Mouse (Mus musculus) embryo, embryonic 11 days (tissue): ENCODE measurements around the gene Bad.
"Not testable (repeated sequence)": the region's sequence is repeated elsewhere in the genome, so short reads cannot be mapped to it uniquely, and the experiment has no call there.

Experiments used
- DNase-seq: peaks from one replicate; pipeline ENCODE4 v3.0.0-alpha.2; 2015

Gene Bad

GRCm38 (mm10) chr19:6987061-6987903, 45.6 kb downstream of the Bad start, which contains the start of gene Vegfb:
TSS of gene Vegfb (minus strand) at chr19:6987651.
- peak; percentile 79 for DNase-seq

DNA sequence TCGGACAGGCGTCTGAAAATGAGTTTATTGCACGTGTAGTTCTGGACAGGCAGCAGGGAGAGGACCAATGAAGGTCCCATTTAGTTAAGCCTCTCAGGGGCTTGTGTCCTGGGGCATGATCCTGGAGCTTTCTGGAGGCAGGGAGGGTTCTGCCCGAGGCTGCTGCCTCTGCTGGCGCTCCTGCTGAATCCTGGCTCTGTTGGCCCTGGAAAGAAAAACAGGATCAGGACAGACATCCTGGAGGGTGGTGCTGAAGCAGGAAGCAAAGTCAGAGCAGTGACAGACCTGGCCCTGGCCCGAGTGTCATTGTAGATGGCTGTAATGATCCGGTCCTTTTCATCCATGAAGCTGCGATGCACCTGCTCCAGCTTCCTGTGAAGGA, 46.2 kb downstream of the Bad start:
- DNase-seq: no peak

DNA sequence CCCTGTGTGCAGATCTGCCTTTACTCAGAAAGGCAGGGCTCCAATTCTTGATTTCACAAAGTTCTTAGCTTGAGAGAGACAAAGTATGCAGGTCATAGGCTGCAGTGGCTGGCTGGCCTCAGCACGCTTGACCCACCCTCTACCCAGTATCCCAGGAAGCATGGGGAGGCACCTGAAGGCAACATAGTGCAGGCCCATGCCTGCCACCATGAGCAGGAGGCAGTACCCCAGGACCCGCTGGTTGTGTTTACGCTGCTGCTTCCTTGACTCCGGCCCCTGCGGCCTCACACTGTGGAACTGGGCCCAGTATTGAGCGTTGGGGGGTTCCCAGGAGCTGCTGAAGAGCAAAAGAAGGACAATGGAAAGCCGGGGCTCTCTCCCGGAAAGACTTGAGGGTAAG, 47.6 kb downstream of the Bad start:
- DNase-seq: no peak

DNA sequence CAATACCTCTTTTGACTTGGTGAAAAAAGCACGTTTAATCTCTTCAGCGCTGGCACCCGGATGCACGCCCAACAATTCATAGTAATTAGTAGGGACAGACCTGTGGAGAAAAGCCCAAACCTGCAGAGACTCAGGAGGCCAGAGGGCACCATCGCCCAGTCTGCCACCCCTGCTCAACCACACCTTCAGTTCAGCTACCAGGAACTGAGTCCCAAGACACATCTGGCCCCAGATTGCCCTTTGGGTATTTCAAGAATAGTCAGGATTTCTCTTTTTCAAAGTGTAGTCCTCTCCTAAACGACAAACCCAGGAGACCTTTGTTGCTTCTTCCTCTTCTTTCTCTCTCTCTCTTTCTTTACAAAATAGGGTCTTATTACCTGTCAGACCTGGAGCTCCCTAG, 49.1 kb downstream of the Bad start:
- DNase-seq: no peak

- not testable (repeated sequence) for DNase-seq
Observed at GRCm38 (mm10) chr19:6991166-6991565, 49.5 kb downstream of the Bad start.

DNA sequence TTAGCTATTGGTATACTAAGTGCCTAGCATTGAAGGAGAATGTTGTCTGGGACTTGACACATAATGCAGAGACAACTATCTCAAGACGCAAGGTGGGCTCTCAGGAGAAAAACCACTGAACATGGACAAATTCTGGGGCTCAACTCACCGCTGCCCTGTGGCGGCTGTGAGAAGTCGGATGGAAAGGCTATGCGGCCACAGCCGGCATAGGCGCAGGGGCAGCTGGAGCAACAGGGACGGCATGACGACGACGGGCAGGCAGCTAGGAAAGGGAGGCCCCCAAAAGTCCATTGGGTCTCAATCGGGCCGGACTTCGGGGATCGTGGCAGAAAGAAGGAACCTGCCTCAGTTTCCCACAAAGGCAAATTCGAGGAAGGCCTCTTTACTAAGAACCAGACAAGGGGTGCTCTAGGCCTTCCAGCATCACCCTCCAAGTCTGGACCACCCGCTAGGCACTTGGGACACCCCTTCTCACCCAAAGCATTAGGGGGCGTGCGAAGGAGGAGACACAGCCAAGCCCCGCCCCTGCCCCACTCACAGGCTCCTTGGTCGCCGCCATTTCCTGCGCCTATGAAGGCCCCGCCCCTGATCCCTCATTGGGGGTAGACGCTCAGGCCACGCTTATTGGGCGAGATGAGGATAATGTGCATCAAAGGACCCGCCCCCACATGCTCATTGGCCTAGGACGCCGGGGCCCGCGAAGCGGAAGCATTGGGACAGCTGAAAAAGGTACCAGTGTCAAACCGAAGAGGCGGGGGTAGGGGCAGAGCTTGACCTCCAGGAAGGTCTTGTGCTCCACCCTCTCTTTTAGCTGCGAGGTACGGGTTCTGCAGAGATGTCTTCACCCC, 50.6 kb downstream of the Bad start, which contains the start of gene Dnajc4:
Gene Dnajc4 (minus strand): TSS at position 562 of the 848 bp plus-strand sequence.
- DNase-seq: peak; percentile 100

- DNase-seq: no peak
Observed at GRCm38 (mm10) chr19:6993011-6993770, 51.5 kb downstream of the Bad start.

DNA sequence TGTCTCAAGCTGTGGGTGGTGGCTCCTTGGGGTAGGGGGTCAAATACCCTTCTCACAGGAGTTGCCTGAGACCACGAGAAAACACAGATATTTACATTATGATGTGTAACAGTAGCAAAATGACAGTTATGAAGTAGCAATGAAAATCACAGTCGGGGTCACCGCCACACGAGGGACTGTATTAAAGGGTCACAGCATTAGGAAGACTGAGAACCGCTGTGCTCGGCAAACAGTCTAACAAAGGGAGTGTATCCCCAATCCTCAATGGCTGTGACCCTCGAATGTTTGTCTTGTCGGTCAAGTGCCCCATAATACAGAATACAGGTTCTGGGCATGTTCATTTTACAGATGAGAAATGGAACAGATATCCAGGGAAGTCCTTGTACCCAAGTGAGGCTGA, 52.3 kb downstream of the Bad start:
- DNase-seq: no peak

GRCm38 (mm10) chr19:6994489-6994888, 52.8 kb downstream of the Bad start:
- no peak for DNase-seq

DNA sequence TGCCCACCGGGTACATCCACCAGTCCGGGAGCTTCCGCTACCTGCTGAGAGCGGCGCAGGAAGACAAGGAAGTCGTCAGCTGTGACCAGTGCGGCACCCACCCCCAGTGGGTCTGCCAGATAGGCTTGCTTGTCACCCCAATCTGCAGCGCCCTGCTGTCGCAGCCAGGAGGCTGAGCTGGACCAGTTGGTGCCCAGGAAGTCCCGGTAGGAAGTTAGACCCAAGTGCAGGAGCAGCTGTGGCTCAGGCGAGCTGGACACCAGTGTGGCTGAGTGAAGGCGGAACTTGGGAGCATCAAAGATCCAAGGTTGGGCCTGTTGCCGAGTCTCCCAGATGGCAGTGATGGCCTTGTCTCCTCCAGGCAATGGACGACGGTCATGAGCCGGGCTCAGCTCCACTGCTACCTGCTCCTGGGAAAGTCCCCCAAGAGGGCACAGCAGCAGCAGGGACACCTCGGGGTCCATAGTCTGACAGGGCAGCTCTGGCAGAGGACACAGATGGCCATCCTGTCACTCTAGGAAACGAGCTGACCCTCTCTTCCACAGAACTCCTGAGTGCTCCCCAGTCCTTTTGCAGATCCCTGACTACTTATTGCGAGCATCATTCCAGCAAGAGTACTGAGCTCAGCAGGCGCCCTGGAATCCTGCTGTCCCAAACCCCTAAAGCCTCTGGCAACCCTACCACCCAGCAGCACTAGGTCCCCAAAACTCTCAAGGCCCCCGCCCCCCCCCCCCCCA, 53.8 kb downstream of the Bad start:
- no peak for DNase-seq

DNA sequence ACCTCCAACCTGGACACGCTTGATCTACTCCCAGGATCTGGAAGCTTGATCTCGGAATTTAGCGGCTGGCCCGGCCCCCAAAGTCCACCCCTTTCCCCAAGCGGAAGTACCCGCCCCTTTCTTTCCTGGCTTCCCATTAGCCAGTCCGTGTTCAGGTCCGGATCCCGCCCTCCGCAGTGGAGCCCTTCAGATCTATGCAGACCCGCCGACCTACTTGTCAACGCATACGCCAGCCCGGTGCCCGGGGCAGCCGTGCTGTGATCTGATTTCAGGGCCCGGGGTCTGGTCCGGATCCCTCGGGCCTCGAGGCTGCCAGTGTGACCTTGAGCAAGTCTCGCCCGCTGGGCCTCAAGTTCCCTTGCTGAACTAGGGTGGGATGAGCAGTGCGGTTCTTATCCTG, 54.3 kb downstream of the Bad start, which contains the start of the genes Nudt22 and Trpt1:
Gene Nudt22 (minus strand): TSS at position 112 of the 400 bp plus-strand sequence.
Gene Trpt1 (plus strand): TSS at position 126 of the 400 bp plus-strand sequence.
- DNase-seq: peak; percentile 94

DNA sequence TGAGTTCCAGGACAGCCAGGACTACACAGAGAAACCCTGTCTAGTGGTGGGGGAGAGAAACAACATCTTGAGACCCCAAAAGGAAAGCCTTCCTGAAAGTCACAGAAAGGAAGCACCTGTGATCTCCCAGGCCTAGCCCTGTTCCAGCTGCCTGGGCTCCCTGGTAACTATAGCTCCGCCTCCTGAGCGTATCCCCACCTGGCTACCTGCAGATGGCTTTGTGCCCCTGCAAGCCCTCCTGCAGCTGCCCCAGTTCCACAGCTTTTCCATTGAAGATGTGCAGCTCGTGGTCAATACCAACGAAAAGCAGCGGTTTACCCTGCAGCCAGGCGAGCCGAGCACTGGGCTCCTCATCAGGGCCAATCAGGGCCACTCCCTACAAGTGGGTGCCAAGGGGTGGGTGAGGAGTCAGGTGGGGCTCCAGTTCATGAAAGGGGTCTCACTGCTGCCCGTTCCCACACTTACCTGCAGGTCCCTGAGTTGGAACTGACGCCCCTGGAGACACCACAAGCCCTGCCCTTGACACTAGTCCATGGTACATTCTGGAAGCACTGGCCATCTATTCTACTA, 56.1 kb downstream of the Bad start:
- DNase-seq: no peak

DNA sequence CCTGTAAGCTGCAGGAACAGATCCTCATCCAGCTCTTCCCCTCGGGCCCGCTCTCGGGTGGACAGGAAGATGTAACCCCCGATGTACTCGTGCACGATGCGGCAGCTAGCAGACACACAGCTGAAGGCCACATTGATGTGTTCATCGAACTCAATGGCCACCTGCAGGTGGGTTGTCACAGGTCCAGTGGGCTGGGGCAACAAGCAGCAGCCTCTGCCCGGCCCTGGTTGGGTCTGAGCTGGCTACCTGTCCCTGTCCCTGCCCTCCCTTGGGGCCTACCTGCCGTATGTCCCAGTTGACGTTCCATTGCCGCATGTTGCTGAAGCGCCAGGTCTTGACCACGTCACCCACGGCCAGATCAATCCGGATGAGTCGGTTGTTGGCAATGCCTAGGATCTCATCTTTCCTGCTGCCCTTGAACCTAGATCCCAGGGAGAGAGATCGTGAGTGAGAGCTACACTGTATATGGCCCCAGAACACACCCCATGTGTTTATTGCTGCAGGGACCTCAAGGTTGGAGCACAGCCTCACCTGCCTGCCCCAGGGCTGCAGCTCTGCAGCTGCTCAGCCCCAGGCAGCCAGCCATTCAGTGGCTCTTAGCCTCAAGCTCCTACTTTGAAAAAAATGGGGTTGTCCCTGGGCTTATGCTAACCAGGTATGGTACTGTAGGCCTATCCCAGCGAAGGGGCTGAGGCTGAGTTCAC, 57.9 kb downstream of the Bad start:
- no peak for DNase-seq
